Mouse (Mus musculus) megakaryocyte progenitor cell, adult 5-6 weeks (primary cell): ENCODE results near the gene Acbd3. TPM values are rescaled to one million over a fixed set of nuclear protein-coding genes. Genes with fewer than 3 reads are reported as not detected.

Experiments used
- ATAC-seq: replicated peaks from 2 replicates; pipeline ENCODE4 v1.8.0; 2016; ENCODE audit warnings: mild to moderate bottlenecking, moderate TSS enrichment, inconsistent platforms; ENCODE audit not compliant: poor library complexity
- total RNA-seq, 2 experiments: library from RNA; stranded (forward) in 1 of 2; stranded (reverse) in 1 of 2; fragments of 157-497, 149-512 nt in 1 of 2; fragments of 200-1000 nt in 1 of 2; gene quantifications; 2 replicates each; pipeline versions ENCODE4 v1.2.3 to v1.2.4; 2015 to 2017

The Acbd3 gene
- total RNA-seq, 2 experiments from 2014 or later = 27.3 to 43.0 TPM

DNA sequence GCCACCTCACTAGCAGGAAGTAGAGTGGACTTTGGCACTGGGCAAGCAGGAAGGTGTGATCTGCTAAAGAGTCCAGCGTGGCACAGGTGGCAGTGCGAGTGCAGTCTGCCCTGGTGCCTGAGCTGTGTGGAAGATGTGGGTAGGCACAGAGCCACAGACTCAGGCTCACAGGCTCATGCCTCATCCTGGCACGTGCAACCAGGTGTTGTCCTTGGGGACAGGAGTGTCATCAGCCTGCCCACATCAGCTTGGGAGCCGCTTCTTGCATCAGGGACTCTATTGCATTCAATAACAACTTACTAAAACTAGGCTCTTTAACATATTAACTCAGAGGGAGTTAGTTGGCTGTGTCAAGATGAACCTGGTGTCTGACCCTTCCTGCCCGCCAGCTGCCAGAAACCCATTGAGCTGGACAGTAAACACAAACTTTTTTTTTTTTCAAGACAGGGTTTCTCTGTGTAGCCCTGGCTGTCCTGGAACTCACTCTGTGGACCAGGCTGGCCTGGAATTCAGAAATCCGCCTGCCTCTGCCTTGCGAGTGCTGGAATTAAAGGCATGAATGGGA lies 32.2 kb downstream of the Acbd3 start:
- ATAC-seq = no peak

DNA sequence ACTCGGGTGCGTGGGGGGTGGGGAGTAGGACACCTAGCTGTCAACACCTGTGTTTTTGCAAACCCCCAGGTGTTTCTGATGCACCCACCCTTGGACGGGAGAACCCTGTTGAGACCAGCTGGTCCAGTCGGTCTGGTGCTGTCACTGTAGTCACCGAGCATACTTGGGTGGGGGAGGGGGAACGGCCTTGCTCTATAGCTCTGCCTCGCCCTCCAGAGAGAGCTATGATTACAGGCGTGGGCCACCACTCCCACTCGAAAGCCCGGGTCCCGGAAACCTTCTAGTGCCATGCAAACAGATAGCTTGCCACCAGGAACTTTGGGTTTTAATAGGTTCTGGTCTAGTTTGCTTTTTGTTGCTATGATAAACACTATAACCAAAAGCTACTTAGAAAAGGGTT lies 36.3 kb downstream of the Acbd3 start:
- ATAC-seq = no peak

DNA sequence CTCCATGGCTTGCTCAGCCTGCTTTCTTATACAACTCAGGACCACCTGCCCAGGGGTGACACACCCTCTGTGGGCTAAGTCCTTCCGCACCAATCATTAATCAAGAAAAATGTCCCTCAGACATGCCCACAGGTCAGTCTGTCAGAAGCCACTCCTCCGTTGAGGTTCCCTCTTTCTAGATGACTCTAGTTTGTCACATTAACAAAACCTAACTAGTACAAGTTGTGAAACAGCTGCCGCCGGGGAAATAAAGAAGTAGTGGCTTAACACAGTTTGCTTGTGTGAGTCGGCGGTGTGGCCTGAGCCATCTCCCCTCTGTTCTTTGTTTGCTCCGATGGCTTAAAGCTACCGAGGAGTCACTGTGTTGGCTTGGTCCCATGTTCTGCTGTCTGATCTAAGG lies 36.8 kb downstream of the Acbd3 start:
- peak; percentile 45 for ATAC-seq

DNA sequence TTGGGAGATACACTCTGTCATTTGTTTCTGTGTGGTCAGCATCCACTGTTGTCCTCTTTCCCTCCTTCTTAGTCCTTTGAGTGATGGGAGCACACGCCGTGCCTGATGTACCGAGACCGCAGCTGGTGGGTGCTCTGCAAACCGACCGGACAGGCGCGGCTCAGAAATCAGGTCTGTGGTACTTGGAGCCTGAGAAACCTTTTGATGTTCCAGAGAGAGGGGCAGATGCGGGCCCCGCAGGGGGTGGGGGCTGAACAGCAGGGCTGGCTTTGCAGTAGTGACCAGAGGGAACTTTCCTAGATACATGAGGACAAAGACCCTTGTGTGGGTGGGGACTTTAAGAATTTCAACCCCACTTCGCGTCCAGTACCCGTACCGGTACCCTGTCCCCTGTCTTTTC lies 37.5 kb downstream of the Acbd3 start:
- no peak for ATAC-seq

DNA sequence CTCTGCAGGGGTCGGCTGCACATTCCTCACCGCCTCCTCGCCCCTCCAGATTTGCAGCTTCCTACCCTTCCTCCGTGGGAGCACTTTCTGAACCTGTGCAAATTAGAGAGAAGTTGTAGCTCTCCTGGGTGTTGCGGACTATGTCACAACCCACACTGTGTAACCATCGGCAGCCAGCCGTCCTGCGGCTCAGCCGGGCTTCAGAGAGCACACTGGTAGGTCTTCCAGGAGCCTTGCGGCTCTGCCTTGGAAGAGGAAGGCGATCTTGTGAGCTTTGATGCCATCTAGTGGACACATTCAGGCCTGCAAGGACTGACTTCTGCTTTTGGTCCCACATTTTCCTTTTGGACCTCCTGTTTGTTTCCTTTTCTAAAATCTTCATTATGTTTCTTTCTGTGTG lies 38.0 kb downstream of the Acbd3 start:
- peak; percentile 74 for ATAC-seq

DNA sequence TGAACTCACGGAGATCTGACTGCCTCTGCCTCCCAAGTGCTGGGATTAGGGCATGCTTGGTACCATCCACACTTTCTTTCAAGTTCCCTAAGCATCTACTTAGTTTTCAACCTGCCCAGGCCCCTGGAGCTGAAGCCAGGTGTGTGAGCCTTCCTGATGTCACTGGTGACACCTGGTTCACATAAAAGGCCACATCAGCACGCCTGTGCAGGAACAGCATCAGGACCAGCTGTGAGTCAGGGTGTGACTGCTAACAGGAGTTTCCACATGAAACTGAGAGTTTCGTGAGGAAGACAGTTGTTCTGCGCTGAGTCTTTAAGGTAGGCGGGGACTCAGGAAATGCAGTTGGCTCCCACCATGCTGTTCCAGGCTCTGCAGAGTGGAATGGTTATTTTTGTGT lies 39.5 kb downstream of the Acbd3 start:
- ATAC-seq = no peak

DNA sequence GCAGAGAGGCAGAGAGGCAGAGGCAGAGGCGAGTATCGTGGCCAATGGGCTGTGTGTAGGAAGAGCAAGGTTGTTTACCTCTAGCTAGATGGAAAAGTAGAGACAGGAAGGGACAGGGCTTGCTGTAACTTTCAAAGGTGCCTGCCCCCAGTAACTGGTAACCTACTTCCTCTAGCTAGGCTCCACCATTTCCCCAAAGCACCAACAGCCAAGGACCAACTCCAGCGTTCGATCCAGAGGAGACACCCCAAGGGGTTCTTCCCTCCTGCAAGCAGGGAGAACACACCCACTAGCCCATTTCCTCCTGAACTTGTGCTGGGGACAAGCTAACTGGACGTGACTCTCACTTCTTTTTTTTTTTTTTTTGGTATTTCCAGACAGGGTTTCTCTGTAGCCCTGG lies 40.7 kb downstream of the Acbd3 start:
- peak; percentile 9 for ATAC-seq

DNA sequence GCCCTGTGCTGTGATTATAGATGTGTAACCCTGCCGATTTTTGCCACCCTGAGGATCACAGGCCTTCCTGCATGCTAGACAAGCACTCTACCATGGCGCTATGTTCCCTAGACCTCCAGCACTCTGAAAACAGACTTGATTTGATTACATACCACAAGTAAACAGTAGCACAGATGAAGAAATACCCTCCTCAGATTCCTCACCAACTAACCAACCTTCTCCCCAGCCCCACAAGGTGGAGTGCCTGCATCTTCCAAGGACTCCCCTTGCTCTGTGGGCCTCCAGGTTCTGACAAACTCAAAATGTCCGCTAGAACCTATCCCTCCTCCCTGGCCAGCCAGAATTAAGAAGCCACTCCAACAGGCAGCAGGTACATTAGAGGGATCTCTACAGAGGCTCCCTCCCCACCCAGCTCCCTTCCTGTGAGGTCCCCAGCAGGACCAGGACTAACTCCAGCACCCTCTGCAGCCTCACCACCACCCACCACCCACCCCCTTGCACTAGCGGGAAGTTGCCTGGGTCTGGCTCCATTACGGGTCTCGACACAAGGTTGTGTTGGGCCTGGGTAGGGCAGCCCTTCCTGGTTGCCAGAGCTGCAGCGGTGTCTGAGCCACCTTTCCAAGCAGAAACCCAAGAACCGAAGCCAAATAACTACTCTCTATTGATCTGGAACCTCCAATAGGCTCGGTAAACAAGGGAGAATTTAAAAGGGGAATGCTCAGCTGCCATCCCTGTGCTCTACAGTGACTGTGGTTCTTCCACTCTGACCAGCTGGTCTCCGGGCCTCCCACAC lies 41.9 kb downstream of the Acbd3 start:
- ATAC-seq = no peak; the same call in 1 of the 2 replicates

DNA sequence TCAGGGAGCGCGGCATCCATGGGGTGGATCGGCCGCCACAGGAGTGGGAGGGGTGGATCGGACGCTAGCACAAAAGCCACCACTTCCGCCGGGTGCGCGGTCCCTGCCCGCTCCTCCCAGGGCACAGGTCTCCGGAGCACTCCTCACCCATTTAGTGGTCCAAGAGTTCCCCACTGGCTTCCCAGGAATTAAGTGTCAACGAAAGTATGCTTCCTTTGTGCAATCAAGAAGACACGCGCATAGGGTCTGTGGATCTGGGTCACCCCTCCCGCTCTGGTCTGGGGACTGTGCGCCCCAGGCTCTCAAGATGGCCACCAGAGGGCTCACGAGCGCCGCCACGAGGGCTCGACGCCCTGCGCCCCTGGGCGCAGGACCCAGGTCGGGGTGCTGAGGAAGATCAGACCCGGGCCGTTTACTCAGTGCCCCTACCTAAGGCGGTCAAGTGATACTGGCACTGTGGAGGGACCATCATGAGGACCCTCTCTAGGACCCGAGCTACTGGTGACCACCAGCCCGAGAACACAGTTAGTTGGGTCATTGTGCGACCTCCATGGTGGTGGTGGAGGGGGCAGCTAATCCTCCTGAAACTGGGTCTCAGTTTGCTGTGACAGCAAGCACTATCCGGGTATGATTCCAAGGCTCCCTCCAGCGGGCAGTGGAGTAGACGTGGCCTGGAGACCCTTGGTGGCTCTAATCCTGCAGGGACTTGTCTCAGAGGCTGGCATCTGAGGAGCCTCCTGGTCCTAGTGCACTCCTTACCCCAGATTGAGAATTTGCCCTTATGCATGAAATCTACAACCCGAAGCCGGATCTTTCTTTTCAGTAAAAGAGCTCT lies 42.7 kb downstream of the Acbd3 start:
- ATAC-seq = peak; percentile 73

DNA sequence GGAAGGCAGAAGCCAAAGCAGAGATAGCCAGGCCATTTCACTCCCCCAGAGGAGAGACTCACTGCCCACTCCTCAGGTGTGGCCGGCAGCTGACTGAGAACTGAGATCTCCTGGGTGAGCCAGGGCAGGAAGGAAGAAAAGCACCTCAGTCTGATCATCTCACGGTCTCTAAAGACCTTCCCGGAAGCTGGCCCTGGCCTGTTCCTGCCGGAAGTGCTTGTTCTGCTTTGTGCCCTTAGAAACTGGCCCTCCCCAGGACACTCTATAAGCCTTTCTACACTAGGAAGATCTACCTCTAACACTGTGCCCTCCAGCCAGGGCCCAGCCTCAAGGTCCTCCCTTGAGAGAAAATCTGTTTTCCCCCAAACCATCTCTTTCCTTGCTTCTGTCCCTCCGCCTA lies 45.5 kb downstream of the Acbd3 start:
- ATAC-seq = no peak

DNA sequence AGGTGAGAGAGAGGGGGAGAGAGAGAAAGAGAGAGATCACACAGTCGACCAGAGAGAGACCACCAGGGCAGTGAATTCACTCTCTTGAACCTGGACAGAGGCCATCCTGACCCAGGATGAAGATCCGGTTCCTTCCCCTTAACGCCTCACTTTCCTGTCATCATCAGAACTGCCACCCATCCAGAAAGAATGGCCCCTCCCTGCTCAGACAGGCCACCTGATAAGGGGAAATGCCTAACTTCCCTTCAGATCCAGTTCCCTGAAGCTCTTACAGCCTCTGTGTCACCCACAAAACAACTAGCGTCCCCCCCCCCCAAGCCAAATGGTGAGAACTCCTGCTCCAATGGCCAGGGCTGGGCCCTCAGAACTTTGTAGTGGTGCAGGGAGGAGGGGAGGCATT lies 45.9 kb downstream of the Acbd3 start:
- peak; percentile 43 for ATAC-seq

DNA sequence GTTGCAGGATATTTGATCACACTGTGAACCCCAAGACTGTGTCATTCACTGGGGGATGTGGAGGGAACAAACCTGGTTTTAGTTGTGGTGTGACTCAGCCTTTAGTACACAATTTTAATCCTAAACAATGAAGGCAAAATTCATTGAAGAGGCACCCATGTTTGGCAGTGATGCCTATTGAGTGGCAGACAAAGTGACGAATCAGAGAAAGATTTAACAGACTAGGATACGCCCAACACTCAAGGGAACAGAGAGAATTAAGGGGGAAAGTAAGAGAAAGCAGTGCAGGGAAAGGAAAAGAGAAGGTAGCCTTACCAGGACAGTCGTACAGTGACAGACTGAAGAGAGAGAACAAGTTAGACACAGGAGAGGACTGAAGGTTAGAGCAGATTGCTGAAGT lies 46.4 kb downstream of the Acbd3 start:
- no peak for ATAC-seq

DNA sequence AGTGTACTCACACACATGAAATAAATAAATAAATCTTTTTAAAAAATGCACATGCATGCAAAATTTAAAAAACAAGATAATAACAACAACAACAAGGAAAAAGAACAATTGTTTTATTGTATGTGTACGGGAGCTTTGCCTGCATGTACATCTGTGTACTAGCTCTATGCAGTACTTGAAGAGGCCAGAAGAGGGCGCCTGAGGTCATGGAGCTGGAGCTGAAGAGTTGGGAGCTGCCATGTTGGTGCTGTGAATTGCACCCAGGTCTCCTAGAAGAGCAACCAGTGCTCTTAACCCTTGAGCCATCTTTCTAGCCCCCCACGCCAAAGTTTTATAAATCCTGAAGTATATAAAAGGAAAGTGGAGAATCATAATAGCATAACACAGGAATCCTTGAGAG lies 48.8 kb downstream of the Acbd3 start:
- ATAC-seq = 0 out of 2 replicates have a peak, but pooled peaks have one; percentile 22

DNA sequence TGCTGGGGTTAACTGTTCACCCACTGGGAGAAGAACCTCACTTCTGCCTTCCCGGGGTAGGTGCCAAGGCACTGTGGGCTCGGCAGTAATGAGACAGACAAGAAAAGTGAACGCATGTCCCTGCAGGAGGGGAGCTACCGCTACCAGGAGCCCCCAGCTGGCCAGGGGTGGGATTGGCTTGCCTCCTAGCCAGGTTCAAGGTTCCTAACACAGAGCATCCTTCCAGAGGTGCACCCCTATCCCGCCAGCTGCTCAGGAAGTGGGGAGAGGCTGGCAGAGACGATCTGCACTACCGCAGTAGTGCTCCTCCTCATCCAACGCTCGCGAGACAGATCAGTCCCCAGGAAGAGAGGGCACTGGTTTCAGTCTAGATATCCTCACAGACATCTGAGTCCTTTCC lies 49.5 kb downstream of the Acbd3 start:
- no peak for ATAC-seq

DNA sequence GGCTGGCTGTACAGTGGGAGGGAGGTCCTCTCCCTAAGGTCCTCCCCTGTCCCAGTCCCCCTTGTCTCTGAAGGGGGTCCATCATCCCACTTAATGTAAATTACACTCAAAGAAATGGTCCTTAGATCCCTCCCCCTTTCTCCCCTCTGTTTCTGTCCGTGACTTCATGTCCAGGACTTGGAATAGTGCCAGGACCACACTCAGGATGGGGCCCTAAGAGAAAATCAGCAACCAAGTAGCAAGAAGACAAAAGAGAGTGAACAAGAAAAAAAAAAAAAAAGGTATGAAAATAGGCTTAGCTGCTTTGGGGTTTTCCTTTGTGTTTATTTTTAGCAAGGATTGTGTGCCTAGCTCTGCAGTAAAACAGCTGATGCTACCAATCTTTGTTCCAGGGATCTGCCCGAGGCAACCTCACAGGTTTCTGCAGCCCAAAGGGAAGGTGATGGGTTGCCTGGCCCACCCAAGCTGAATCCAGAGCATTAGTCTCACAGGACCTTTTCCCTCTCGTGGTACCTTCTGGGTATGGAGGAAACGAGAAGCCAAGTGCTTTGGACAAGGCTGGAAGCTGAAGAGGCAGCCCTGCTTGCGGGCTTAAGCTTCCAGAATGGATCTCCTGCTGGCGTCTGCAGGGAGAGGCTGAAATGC lies 50.1 kb downstream of the Acbd3 start:
- ATAC-seq = no peak

DNA sequence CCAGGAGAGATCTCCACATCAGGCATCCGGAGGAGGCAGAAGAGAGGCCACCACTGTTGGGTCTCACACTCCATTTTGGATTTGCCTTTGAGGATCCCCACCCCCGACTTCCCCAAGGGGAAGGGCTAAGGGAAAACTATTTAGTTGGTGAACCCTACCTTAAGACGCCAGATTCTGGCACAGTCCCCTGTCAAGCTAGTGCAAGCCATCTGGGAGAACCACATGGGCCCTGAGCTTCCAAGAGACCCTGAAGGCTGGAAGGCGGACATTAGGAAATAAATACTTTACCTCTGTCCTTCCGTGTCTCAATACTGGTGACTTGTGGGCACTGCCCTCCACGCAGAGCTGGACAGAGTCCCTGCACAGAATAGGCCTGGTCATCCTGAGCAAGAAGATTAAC lies 50.7 kb downstream of the Acbd3 start:
- no peak for ATAC-seq

DNA sequence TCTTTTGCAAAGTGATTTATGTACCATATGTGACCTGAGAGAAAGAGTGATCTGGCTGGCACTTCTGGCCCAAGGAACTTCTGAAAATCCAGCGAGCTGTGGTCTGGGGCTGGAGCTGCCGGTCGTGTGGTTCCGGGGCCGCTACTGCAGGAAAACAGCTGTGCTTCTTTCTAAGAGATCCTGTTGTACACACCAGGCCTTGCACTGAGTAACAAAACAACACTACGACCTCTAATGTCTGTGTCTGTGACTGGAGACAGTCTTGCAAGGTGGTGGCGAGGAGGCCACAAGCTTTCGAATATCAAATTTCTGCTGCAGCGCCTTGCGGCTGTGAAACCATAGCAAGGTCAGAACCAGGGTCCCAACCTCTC lies 51.4 kb downstream of the Acbd3 start:
- peak; percentile 15 for ATAC-seq

DNA sequence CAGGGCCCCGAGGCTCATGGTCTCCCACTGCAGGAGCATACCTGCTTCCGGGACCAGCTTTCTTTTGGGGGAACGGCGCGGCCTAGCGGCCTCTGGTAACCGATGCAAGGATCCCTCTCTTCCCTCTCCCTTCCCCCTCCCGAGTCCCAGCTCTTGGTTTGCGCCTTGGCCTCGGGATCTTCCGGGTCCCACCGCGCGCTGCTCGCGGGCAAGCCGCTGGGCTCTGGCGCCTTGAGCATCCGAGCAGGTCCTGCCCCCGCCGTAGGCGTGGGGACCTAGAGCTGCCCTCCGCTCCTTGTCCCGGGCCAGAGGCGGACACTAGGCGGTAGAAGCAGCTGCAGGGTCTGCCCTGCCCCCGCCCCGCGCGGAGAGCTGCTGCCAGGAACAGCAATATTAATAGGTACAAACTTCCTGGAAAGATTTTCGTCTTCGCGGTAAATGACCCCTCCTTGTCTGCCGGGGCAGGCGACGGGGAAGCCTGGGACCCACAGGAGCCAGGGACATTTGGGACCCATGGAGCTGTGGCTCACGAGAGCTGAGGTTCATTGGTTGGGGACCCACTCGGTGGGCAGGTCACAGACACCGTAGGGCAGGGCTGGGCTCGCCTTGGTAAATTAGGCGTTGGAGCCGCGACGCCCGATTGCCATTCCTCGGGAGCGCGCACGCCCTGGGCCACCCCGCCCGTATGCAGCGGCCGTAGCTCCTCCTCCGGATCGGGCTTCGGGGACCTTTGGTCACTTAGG lies 52.0 kb downstream of the Acbd3 start:
- peak; percentile 78 for ATAC-seq

DNA sequence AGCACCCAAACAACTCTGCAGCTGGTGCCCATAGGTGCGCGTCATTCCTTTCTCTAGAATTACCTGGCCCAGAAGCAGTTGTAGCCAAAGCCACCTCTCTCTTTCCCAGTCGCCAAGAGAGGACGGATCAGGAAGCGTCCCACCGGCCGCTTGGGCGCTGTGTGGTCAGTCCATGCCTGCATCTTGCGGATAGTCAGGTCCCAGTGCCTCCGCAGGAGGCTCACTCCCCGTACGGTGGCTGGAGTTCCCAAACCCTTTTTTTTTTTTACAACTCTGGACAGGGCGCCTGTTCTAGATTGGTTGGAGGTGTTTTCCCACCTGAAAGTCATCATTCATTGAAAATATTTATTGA lies 52.5 kb downstream of the Acbd3 start:
- ATAC-seq = peak; percentile 18

DNA sequence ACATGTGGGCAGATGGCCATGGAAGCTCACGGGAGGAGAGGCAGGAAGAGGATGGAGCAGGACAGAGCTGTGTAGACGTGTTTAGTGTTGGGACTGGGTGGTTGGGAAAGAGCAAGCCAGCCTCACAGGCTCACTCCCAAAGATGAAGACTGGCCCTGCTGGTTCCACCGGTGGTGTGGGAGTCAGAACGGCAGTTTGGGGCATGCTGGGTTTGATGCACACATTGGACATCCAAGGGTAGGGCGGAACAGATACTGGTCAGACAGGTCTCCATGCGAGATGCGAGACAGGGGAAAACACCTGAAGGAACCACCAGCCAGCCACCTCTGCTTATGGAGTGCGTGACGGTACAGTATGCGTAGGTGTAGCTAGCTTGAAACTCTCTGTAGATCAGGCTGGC lies 53.1 kb downstream of the Acbd3 start:
- no peak for ATAC-seq

DNA sequence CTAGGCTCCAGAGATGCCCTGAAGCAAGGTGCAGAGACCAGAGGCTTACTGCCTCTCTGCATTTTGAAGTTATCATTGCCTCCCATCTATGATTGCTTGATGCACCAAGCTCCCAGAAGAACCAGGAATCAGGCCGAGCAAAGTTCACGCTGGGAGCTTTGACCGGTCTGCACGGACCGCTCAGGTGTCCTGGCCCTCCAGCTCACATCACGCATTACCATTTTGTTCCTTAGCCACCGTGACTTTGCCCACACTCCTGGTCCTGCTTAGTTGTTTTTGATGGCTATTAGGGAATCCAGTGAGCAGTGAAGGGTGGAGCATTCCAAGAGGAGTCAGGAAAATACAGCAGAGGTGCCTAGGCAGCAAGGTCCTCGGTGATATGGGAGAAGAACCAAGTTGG lies 54.4 kb downstream of the Acbd3 start:
- ATAC-seq = no peak
